Mouse (Mus musculus) stomach, postnatal 0 days (tissue): ENCODE data around the gene Zfp511.

ENCODE experiments used
- CTCF ChIP-seq: IDR thresholded peaks from 2 replicates; pipeline ENCODE4 v1.5.1; 2016; ENCODE audit warnings: antibody characterized with exemption, low read depth, mild to moderate bottlenecking, moderate library complexity
- EP300 ChIP-seq: optimal IDR thresholded peaks from 2 replicates; pipeline ENCODE3; 2016; ENCODE audit warnings: antibody characterized with exemption

DNA sequence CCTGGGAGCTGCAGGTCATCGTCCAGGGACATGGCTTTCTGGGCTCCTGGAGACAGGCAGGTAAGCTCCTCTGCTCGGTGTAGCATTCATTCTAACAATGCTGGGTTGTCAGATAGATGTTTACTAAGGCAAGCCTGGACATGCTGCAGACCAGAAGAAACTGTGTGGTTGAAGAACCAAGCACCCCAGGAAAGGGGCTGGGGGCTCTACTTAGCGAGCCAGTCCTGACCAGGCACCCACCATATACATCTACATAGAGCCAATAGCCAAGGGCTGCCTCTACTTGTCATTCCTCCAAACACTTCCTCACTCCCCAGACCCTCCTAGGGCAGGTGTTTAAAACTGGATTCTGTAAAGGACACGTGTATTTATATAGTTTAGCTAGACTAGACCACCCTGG is 42.0 kb upstream of the Zfp511 start:
- TF ChIP-seq CTCF: no peak
- no peak for TF ChIP-seq EP300
